Mouse (Mus musculus): ENCODE results near the gene Snca.
"Not testable (repeated sequence)": the region's sequence is repeated elsewhere in the genome, so short reads cannot be mapped to it uniquely, and the experiment has no call there.

Snca gene

DNA sequence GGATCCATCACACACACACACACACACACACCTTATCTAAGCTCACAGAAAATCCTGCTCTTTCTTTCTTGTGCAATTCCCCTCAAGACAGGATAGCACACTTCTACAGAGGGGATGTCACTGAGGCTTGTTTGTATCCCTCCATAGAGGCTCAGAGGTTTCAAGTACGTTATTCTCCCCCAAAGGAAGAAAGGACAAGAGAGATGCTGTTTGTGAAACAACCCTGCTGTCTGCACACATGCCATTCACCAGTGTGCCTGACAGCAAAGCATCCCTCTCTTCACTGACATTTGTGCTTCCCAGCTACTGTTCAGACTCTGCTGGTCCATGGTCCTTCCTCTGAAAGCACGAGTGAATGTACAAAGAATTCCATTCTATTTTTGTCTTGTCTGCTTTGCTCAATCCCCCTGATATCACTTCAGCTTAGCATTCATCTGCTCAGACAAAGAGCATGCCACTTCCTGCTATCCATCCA lies 119.6 kb downstream of the Snca start:
- no peak for DNase-seq

GRCm38 (mm10) chr6:60698072-60698471 lies 131.6 kb downstream of the Snca start:
- DNase-seq = no peak

DNA sequence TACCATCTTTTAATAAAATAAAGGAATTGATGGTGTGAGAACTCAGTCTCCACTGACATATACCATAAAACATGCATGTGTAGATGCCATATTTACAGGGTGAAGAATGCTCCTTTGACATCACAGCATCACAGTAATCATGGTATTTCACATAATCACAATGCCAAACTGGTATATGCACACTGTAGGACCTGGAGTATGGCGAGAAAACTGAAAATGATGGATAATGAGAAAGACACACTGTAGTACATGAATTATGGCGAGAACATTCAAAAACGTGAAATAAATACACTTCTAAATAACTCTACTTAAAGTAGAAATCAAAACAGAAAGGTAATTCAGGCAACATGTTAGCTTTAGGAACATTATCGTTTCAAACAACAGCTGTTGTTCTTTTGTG lies 142.6 kb downstream of the Snca start:
- not testable (repeated sequence) for DNase-seq

DNA sequence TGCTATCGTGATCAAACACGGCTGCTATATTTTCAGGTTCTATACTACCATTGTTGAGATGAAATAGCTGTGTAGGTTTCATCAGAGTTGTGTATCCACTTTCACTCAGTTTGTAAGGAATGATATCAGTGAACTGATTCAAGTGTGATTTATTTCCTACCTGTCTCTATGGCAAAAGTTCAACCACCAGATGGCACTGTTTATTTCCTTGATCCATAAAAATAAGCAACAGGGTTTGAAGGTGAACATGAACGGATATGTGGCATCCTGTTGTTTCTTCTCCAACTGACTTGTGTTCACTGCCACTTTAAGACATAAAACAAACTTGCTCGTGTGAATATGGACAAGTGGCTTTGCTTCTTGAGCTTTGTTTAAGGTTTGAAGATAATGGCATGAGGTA lies 147.4 kb downstream of the Snca start:
- DNase-seq = no peak

All from kidney, postnatal 4 days (tissue).